Mouse (Mus musculus) forebrain, embryonic 12.5 days (tissue): ENCODE results near the gene Ublcp1. TPM values are rescaled to one million over a fixed set of nuclear protein-coding genes. Genes with fewer than 3 reads are reported as not detected.

ENCODE experiments used
- ATAC-seq: fragments of 200-750 bp; cut with Nextera tagmentation; 2 replicates; pipeline ENCODE4 v1.8.0; 2017; ENCODE audit warnings: moderate TSS enrichment; ENCODE audit not compliant: low FRiP score
- H3K27ac ChIP-seq: fragments of 300-500 bp; sonication (generic); 2 replicates; pipeline ENCODE4 v1.5.1; 2016; ENCODE audit warnings: mild to moderate bottlenecking
- H3K27me3 ChIP-seq: fragments of 300-500 bp; sonication (generic); 2 replicates; pipeline ENCODE4 v1.6.1; 2016; ENCODE audit warnings: mild to moderate bottlenecking
- H3K36me3 ChIP-seq: fragments of 300-500 bp; sonication (generic); replicated peaks from 2 replicates; pipeline ENCODE4 v1.6.1; 2016; ENCODE audit warnings: mild to moderate bottlenecking
- H3K4me1 ChIP-seq: fragments of 300-500 bp; sonication (generic); 2 replicates; pipeline ENCODE4 v1.6.1; 2016
- H3K4me2 ChIP-seq: fragments of 300-500 bp; sonication (generic); 2 replicates; pipeline ENCODE4 v1.6.1; 2016; ENCODE audit warnings: mild to moderate bottlenecking, moderate library complexity
- H3K4me3 ChIP-seq: fragments of 300-500 bp; sonication (generic); replicated peaks from 2 replicates; pipeline ENCODE4 v1.5.1; 2016; ENCODE audit warnings: mild to moderate bottlenecking
- H3K9ac ChIP-seq: fragments of 300-500 bp; sonication (generic); 2 replicates; pipeline ENCODE4 v1.6.1; 2016; ENCODE audit warnings: mild to moderate bottlenecking
- H3K9me3 ChIP-seq: fragments of 300-500 bp; sonication (generic); 2 replicates; pipeline ENCODE4 v1.6.1; 2016
- WGBS: fragments of 180-500 bp; shearing (Covaris S2); methylation state at CpG from one replicate; pipeline ENCODE4 v1.1.7; 2016; 5-methylcytosine and 5-hydroxymethylcytosine counted together
- polyA plus RNA-seq: library from polyadenylated mRNA; unstranded; fragments of >200 nt; fragmentation: Nextera tagmentation; extraction: Ambion mirVana; gene quantifications from 2 replicates; pipeline ENCODE4 v1.2.1, GENCODE M21; 2016

Gene Ublcp1
- polyA plus RNA-seq, 1 experiment from 2014 or later, result 65.2 TPM

- Histone ChIP-seq H3K27ac (no peak overlapping the region), H3K36me3 (no peaks in the 10 kb centered on the region), H3K4me3 (no peak overlapping the region), H3K9me3 (no peaks in the 10 kb centered on the region), H3K4me1 (no peaks in the 10 kb centered on the region), H3K4me2 (no peak overlapping the region), H3K9ac (no peak overlapping the region), H3K27me3 (no peaks in the 10 kb centered on the region)
- no peak for ATAC-seq
- WGBS, result 89% methylated on average over 3 of the region's 3 CpGs
These were observed 40.3 kb downstream of the Ublcp1 start for GRCm38 (mm10) chr11:44430036-44430435.

GRCm38 (mm10) chr11:44427951-44428350 lies 42.3 kb downstream of the Ublcp1 start:
- H3K27me3 ChIP-seq, result no peaks in the 10 kb centered on the region
- no peak overlapping the region for H3K4me3 ChIP-seq
- H3K4me1 ChIP-seq, result peaks cover 3% of the 10 kb centered on the region; the same call in 1 of the 2 replicates
- ATAC-seq, result no peak
- H3K9ac ChIP-seq, result no peak overlapping the region
- 79% methylated on average over 2 of the region's 2 CpGs for WGBS
- H3K9me3 ChIP-seq, result no peaks in the 10 kb centered on the region
- no peak overlapping the region for H3K4me2 ChIP-seq
- no peak overlapping the region for H3K27ac ChIP-seq
- no peaks in the 10 kb centered on the region for H3K36me3 ChIP-seq

GRCm38 (mm10) chr11:44425626-44426025 lies 44.7 kb downstream of the Ublcp1 start:
- H3K4me2 ChIP-seq, result no peak overlapping the region
- peaks cover 3% of the 10 kb centered on the region; the same call in 1 of the 2 replicates for H3K4me1 ChIP-seq
- H3K36me3 ChIP-seq, result no peaks in the 10 kb centered on the region
- H3K9me3 ChIP-seq, result no peaks in the 10 kb centered on the region
- ATAC-seq, result no peak
- no peak overlapping the region for H3K4me3 ChIP-seq
- H3K27me3 ChIP-seq, result no peaks in the 10 kb centered on the region
- no peak overlapping the region for H3K9ac ChIP-seq
- 73% methylated on average over 6 of the region's 6 CpGs for WGBS
- H3K27ac ChIP-seq, result no peak overlapping the region

GRCm38 (mm10) chr11:44425006-44425405 lies 45.3 kb downstream of the Ublcp1 start:
- Histone ChIP-seq H3K4me3 (no peak overlapping the region), H3K27ac (no peak overlapping the region), H3K9ac (no peak overlapping the region), H3K27me3 (no peaks in the 10 kb centered on the region), H3K9me3 (no peaks in the 10 kb centered on the region), H3K4me2 (no peak overlapping the region), H3K36me3 (no peaks in the 10 kb centered on the region), H3K4me1 (peaks cover 3% of the 10 kb centered on the region; the same call in 1 of the 2 replicates)
- ATAC-seq, result no peak
- 90% methylated on average over 8 of the region's 8 CpGs for WGBS

- 68% methylated on average over 5 of the region's 5 CpGs for WGBS
- ATAC-seq, result no peak
- no peaks in the 10 kb centered on the region for H3K9me3 ChIP-seq
- no peak overlapping the region for H3K27ac ChIP-seq
- H3K4me3 ChIP-seq, result no peak overlapping the region
- peaks cover 3% of the 10 kb centered on the region; the same call in 1 of the 2 replicates for H3K4me1 ChIP-seq
- H3K9ac ChIP-seq, result no peak overlapping the region
- H3K27me3 ChIP-seq, result no peaks in the 10 kb centered on the region
- H3K4me2 ChIP-seq, result no peak overlapping the region
- H3K36me3 ChIP-seq, result no peaks in the 10 kb centered on the region
These were observed 46.3 kb downstream of the Ublcp1 start for GRCm38 (mm10) chr11:44423955-44424354.

- H3K4me3 ChIP-seq, result no peak overlapping the region
- 68% methylated on average over 6 of the region's 6 CpGs for WGBS
- peaks cover 3% of the 10 kb centered on the region; the same call in 1 of the 2 replicates for H3K4me1 ChIP-seq
- H3K27me3 ChIP-seq, result no peaks in the 10 kb centered on the region
- H3K4me2 ChIP-seq, result no peak overlapping the region
- H3K9ac ChIP-seq, result no peak overlapping the region
- no peaks in the 10 kb centered on the region for H3K36me3 ChIP-seq
- H3K27ac ChIP-seq, result no peak overlapping the region
- no peak for ATAC-seq
- no peaks in the 10 kb centered on the region for H3K9me3 ChIP-seq
These were observed 47.0 kb downstream of the Ublcp1 start for GRCm38 (mm10) chr11:44423261-44423660.

GRCm38 (mm10) chr11:44422337-44423111 lies 47.8 kb downstream of the Ublcp1 start:
- H3K9ac ChIP-seq, result no peak overlapping the region
- WGBS, result 75% methylated on average over 10 of the region's 10 CpGs
- H3K36me3 ChIP-seq, result no peaks in the 10 kb centered on the region
- no peak overlapping the region for H3K27ac ChIP-seq
- no peak overlapping the region for H3K4me3 ChIP-seq
- H3K4me2 ChIP-seq, result no peak overlapping the region
- H3K4me1 ChIP-seq, result peaks cover 3% of the 10 kb centered on the region; the same call in 1 of the 2 replicates
- no peaks in the 10 kb centered on the region for H3K27me3 ChIP-seq
- H3K9me3 ChIP-seq, result no peaks in the 10 kb centered on the region
- ATAC-seq, result no peak

GRCm38 (mm10) chr11:44417403-44417802 lies 52.9 kb downstream of the Ublcp1 start:
- Histone ChIP-seq H3K36me3 (no peaks in the 10 kb centered on the region), H3K4me3 (no peak overlapping the region), H3K4me2 (no peak overlapping the region), H3K9ac (no peak overlapping the region), H3K9me3 (no peaks in the 10 kb centered on the region), H3K27me3 (no peaks in the 10 kb centered on the region), H3K27ac (no peak overlapping the region), H3K4me1 (no peaks in the 10 kb centered on the region)
- WGBS, result 83% methylated on average over 1 of the region's 1 CpGs
- ATAC-seq, result no peak

- WGBS, result 82% methylated on average over 3 of the region's 3 CpGs
- Histone ChIP-seq H3K9me3 (no peaks in the 10 kb centered on the region), H3K4me2 (no peak overlapping the region), H3K27me3 (no peaks in the 10 kb centered on the region), H3K4me1 (no peaks in the 10 kb centered on the region), H3K27ac (no peak overlapping the region), H3K36me3 (no peaks in the 10 kb centered on the region), H3K4me3 (no peak overlapping the region), H3K9ac (no peak overlapping the region)
- no peak for ATAC-seq
These were observed 55.7 kb downstream of the Ublcp1 start for GRCm38 (mm10) chr11:44414605-44415004.

GRCm38 (mm10) chr11:44413371-44413770 lies 56.9 kb downstream of the Ublcp1 start:
- Histone ChIP-seq H3K36me3 (no peaks in the 10 kb centered on the region), H3K4me1 (no peaks in the 10 kb centered on the region), H3K4me3 (no peak overlapping the region), H3K27ac (no peak overlapping the region), H3K9ac (no peak overlapping the region), H3K27me3 (no peaks in the 10 kb centered on the region), H3K9me3 (no peaks in the 10 kb centered on the region), H3K4me2 (no peak overlapping the region)
- no peak for ATAC-seq
- 80% methylated on average over 3 of the region's 3 CpGs for WGBS

GRCm38 (mm10) chr11:44412276-44412675 lies 58.0 kb downstream of the Ublcp1 start:
- no peak for ATAC-seq
- Histone ChIP-seq H3K27me3 (no peaks in the 10 kb centered on the region), H3K9me3 (no peaks in the 10 kb centered on the region), H3K27ac (no peak overlapping the region), H3K36me3 (no peaks in the 10 kb centered on the region), H3K4me3 (no peak overlapping the region), H3K9ac (no peak overlapping the region), H3K4me1 (no peaks in the 10 kb centered on the region), H3K4me2 (no peak overlapping the region)
- 89% methylated on average over 8 of the region's 8 CpGs for WGBS

GRCm38 (mm10) chr11:44410413-44410812 lies 59.9 kb downstream of the Ublcp1 start:
- H3K27ac ChIP-seq, result no peak overlapping the region
- ATAC-seq, result no peak
- no peak overlapping the region for H3K9ac ChIP-seq
- no peaks in the 10 kb centered on the region for H3K36me3 ChIP-seq
- H3K9me3 ChIP-seq, result no peaks in the 10 kb centered on the region
- peaks cover 14% of the 10 kb centered on the region for H3K4me1 ChIP-seq
- H3K27me3 ChIP-seq, result no peaks in the 10 kb centered on the region
- WGBS, result 69% methylated on average over 3 of the region's 3 CpGs
- H3K4me3 ChIP-seq, result no peak overlapping the region
- no peak overlapping the region for H3K4me2 ChIP-seq

- Histone ChIP-seq H3K4me3 (no peak overlapping the region), H3K27ac (no peak overlapping the region), H3K4me1 (peaks cover 14% of the 10 kb centered on the region), H3K27me3 (0 out of 2 replicates have a peak, but pooled peaks cover 4% of the 10 kb centered on the region), H3K4me2 (no peak overlapping the region), H3K9ac (no peak overlapping the region), H3K36me3 (no peaks in the 10 kb centered on the region), H3K9me3 (no peaks in the 10 kb centered on the region)
- ATAC-seq, result no peak
- 25% methylated on average over 5 of the region's 5 CpGs for WGBS
These were observed 61.7 kb downstream of the Ublcp1 start for GRCm38 (mm10) chr11:44408626-44409025.
